Mouse (Mus musculus) subcutaneous adipose tissue, adult 2 months (tissue): Measurements from ENCODE around the gene Cyp24a1. TPM values are rescaled to one million over a fixed set of nuclear protein-coding genes. Genes with fewer than 3 reads are reported as not detected.

Source experiments
- polyA plus RNA-seq: library from polyadenylated mRNA; depleted of rRNA; stranded (reverse); fragments of >200 nt; gene quantifications from 2 replicates; pipeline ENCODE4 v1.2.3, GENCODE M21; 2012; ENCODE audit warnings: low replicate concordance; rRNA removed

Gene Cyp24a1
- not detected in 2 replicates for polyA plus RNA-seq

DNA sequence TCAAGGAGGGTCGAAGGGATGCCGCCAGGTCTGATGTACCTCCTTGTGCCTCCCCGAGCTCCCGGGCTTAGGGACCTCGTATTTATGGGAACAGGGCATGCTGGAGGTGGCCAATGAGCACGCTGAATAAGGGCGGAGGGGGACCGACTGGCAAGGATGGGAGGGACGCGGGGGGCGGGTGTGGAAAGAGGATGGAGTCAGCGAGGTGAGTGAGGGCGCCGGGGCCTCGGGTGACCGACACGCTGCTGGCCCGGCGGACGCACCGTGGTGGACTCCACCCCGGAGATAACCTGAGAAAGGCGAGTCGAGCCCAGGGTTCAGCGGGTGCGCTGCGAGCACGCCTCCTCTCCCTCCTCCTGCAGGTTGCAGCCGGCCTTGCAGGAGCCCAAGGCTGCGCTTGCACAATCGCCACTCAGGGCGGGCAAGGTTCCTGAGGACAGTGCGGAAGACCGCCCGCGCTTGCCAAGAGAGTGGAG is at the start of gene Cyp24a1:
TSS of gene Cyp24a1 (minus strand) at position 55 of the 476 bp plus-strand sequence.

GRCm38 (mm10) chr2:170496154-170496930 is 603 bp downstream of the Cyp24a1 start, which contains the start of gene Pfdn4:
Pfdn4 (plus strand) TSS chr2:170496428.

Other genes starting within 250 kb of the Cyp24a1 start
- 0.95 and 1.2 TPM in 2 replicates for gene Bcas1, start 69.3 kb downstream of the Cyp24a1 start, polyA plus RNA-seq
- 5.5 and 8.0 TPM in 2 replicates for gene Pfdn4, start 717 bp downstream of the Cyp24a1 start, polyA plus RNA-seq
- gene 4930470P17Rik, start 104.9 kb upstream of the Cyp24a1 start, polyA plus RNA-seq: not detected in 2 replicates
- gene Dok5, start 234.7 kb upstream of the Cyp24a1 start, polyA plus RNA-seq: 0.29 and 0.85 TPM in 2 replicates